Mouse (Mus musculus) ES-Bruce4 (cell line): Measurements from ENCODE around the gene Ryr2. TPM values are rescaled to one million over a fixed set of nuclear protein-coding genes. Genes with fewer than 3 reads are reported as not detected.

Source experiments
- H3K27ac ChIP-seq: 2 replicates; pipeline ENCODE4 v1.5.1; 2012; ENCODE audit warnings: low read length, inconsistent platforms; ENCODE audit not compliant: insufficient read depth
- H3K27me3 ChIP-seq: 2 replicates; pipeline ENCODE4 v1.6.1; 2012; ENCODE audit warnings: mild to moderate bottlenecking, low read length, inconsistent platforms; ENCODE audit not compliant: control insufficient read depth, poor library complexity, insufficient read depth, severe bottlenecking
- H3K36me3 ChIP-seq: 2 replicates; pipeline ENCODE4 v1.6.1; 2012; ENCODE audit warnings: inconsistent platforms, mild to moderate bottlenecking, low read length, moderate library complexity; ENCODE audit not compliant: control insufficient read depth, poor library complexity, insufficient read depth, severe bottlenecking
- H3K4me1 ChIP-seq: one replicate; pipeline ENCODE4 v1.8.1; 2011; ENCODE audit warnings: low read length; ENCODE audit not compliant: control insufficient read depth, insufficient read depth
- H3K4me3 ChIP-seq: 2 replicates; pipeline ENCODE4 v1.5.1; 2011; ENCODE audit warnings: low read depth, mild to moderate bottlenecking, low read length
- H3K9ac ChIP-seq: 2 replicates; pipeline ENCODE4 v1.6.1; 2012; ENCODE audit warnings: low read depth, mild to moderate bottlenecking, inconsistent platforms; ENCODE audit not compliant: poor library complexity, severe bottlenecking
- H3K9me3 ChIP-seq: replicated peaks from 2 replicates; pipeline ENCODE4 v1.6.1; 2012; ENCODE audit warnings: mild to moderate bottlenecking, low read length, inconsistent platforms; ENCODE audit not compliant: control insufficient read depth, poor library complexity, insufficient read depth, severe bottlenecking
- CTCF ChIP-seq: IDR thresholded peaks from one replicate; pipeline ENCODE4 v1.8.1; 2011; ENCODE audit warnings: low read depth, low read length
- EP300 ChIP-seq: IDR thresholded peaks from 2 replicates; pipeline ENCODE4 v1.6.1; 2011; ENCODE audit warnings: low read depth, low read length; ENCODE audit not compliant: insufficient read depth
- POLR2A ChIP-seq: IDR thresholded peaks from one replicate; pipeline ENCODE4 v1.8.1; 2011; ENCODE audit warnings: low read length; ENCODE audit not compliant: insufficient read depth
- polyA plus RNA-seq: library from polyadenylated mRNA; stranded (reverse); fragments of >200 nt; gene quantifications from 2 replicates; pipeline ENCODE4 v1.2.4, GENCODE M21; 2011; ENCODE audit warnings: low read depth; ENCODE audit not compliant: missing spikeins, insufficient read depth, insufficient read length

Gene Ryr2
- polyA plus RNA-seq, 1 experiment: 2.9 TPM

- Histone ChIP-seq H3K9me3 (no peaks in the 10 kb centered on the region), H3K4me1 (no peaks in the 10 kb centered on the region), H3K27me3 (no peaks in the 10 kb centered on the region), H3K36me3 (no peaks in the 10 kb centered on the region), H3K9ac (no peak overlapping the region), H3K4me3 (no peak overlapping the region), H3K27ac (no peak overlapping the region)
- TF ChIP-seq CTCF (peak; percentile 74), POLR2A (no peak), EP300 (no peak)
These were observed 231.9 kb downstream of the Ryr2 start for GRCm38 (mm10) chr13:11874852-11875251.

- no peaks in the 10 kb centered on the region for H3K27me3 ChIP-seq
- no peaks in the 10 kb centered on the region for H3K4me1 ChIP-seq
- TF ChIP-seq CTCF (no peak), POLR2A (no peak)
- no peak overlapping the region for H3K9ac ChIP-seq
- no peak overlapping the region for H3K4me3 ChIP-seq
- no peaks in the 10 kb centered on the region for H3K9me3 ChIP-seq
- H3K36me3 ChIP-seq: no peaks in the 10 kb centered on the region
- H3K27ac ChIP-seq: no peak overlapping the region
These were observed 236.8 kb downstream of the Ryr2 start for GRCm38 (mm10) chr13:11869971-11870370.

- Histone ChIP-seq H3K4me1 (no peaks in the 10 kb centered on the region), H3K36me3 (no peaks in the 10 kb centered on the region), H3K27me3 (no peaks in the 10 kb centered on the region), H3K9ac (no peak overlapping the region), H3K9me3 (no peaks in the 10 kb centered on the region), H3K4me3 (no peak overlapping the region), H3K27ac (no peak overlapping the region)
- TF ChIP-seq EP300 (no peak), CTCF (no peak), POLR2A (no peak)
These were observed 237.3 kb downstream of the Ryr2 start for GRCm38 (mm10) chr13:11869486-11869885.

- TF ChIP-seq POLR2A (no peak), CTCF (no peak), EP300 (no peak)
- no peak overlapping the region for H3K9ac ChIP-seq
- no peaks in the 10 kb centered on the region for H3K27me3 ChIP-seq
- no peak overlapping the region for H3K4me3 ChIP-seq
- no peaks in the 10 kb centered on the region for H3K4me1 ChIP-seq
- no peaks in the 10 kb centered on the region for H3K9me3 ChIP-seq
- no peaks in the 10 kb centered on the region for H3K36me3 ChIP-seq
- H3K27ac ChIP-seq: no peak overlapping the region
These were observed 237.8 kb downstream of the Ryr2 start for GRCm38 (mm10) chr13:11868979-11869378.

GRCm38 (mm10) chr13:11868056-11868455 is 238.7 kb downstream of the Ryr2 start:
- H3K27ac ChIP-seq: no peak overlapping the region
- no peaks in the 10 kb centered on the region for H3K4me1 ChIP-seq
- no peaks in the 10 kb centered on the region for H3K36me3 ChIP-seq
- no peaks in the 10 kb centered on the region for H3K27me3 ChIP-seq
- no peak for TF ChIP-seq POLR2A
- no peak for TF ChIP-seq CTCF
- TF ChIP-seq EP300: no peak
- H3K4me3 ChIP-seq: no peak overlapping the region
- no peak overlapping the region for H3K9ac ChIP-seq
- no peaks in the 10 kb centered on the region for H3K9me3 ChIP-seq

GRCm38 (mm10) chr13:11865261-11865660 is 241.5 kb downstream of the Ryr2 start:
- Histone ChIP-seq H3K9ac (no peak overlapping the region), H3K27me3 (no peaks in the 10 kb centered on the region), H3K27ac (no peak overlapping the region), H3K9me3 (no peaks in the 10 kb centered on the region), H3K4me1 (no peaks in the 10 kb centered on the region), H3K36me3 (no peaks in the 10 kb centered on the region), H3K4me3 (no peak overlapping the region)
- no peak for TF ChIP-seq CTCF
- no peak for TF ChIP-seq POLR2A
- no peak for TF ChIP-seq EP300
